Mouse (Mus musculus) urinary bladder, postnatal 25 days (tissue): Measurements from ENCODE around the gene Gm21093.
"Not testable (repeated sequence)": the region's sequence is repeated elsewhere in the genome, so short reads cannot be mapped to it uniquely, and the experiment has no call there.

Source experiments
- DNase-seq: peaks from one replicate; pipeline ENCODE4 v3.0.0; 2022; ENCODE audit warnings: low spot score

Gene Gm21093

DNA sequence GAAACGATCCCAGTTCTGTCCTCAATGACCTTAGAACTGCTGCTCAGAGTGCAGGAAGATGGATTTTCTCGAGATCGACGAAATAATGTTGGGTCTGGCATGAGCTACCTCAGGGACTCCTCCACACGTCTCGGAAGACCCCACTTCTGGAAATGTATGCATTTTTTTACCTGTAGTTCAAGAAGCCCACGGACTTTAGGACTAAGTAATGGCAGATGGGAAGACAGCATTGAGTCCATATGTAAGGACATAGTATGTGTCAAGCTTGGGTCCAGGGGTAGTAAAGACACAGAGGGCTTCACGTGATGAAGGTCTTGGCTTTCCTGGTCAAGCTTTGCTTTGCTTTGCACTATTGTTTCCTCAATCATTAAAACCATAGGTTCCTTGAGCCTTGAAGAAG, at the start of gene Gm21093:
Gene Gm21093, minus strand, starts transcription at position 101 of the 400 bp plus-strand sequence.
- not testable (repeated sequence) for DNase-seq
